Mouse (Mus musculus): ENCODE results near the gene Gtf2i.
A peak's percentile ranks its signal among the peaks of the same experiment; 100 is the strongest.
"Not testable (repeated sequence)": the region's sequence is repeated elsewhere in the genome, so short reads cannot be mapped to it uniquely, and the experiment has no call there.

The Gtf2i gene

GRCm38 (mm10) chr5:134314688-134315622, at the start of gene Gtf2i:
TSS of gene Gtf2i (minus strand) at chr5:134314760.
- DNase-seq, result peak; percentile 100

DNA sequence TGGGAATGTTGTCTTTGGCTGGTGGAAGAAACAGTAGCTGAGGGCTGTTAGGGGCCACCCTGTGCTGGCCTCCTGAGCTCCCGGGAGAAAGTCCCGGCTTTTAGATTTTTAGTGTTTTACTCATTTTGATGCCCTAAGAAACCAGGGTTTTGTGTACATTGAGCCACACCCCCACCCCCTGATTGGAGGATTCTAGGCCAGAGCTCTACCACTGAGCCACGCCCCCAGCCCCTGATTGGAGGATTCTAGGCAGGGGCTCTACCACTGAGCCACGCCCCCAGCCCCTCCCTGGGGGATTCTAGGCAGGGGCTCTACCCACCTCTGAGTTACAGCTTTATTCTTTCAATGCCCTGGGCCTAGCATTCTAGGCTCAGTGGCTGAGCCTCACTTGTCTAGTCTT, 44.5 kb upstream of the Gtf2i start:
- no peak for DNase-seq

DNA sequence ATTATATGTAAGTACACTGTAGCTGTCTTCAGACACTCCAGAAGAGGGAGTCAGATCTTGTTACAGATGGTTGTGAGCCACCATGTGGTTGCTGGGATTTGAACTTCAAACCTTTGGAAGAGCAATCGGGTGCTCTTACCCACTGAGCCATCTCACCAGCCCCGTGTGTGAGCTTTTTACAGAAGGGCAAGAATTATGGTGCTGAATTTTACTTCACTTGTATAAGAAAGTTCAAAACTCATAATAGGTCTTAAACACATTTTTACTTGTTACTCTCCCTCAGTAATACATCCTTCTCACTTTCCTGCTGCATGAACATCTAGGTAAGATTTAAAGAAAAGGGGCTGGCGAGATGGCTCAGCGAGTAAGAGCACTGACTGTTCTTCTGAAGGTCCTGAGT, 40.8 kb upstream of the Gtf2i start:
- DNase-seq, result not testable (repeated sequence)

DNA sequence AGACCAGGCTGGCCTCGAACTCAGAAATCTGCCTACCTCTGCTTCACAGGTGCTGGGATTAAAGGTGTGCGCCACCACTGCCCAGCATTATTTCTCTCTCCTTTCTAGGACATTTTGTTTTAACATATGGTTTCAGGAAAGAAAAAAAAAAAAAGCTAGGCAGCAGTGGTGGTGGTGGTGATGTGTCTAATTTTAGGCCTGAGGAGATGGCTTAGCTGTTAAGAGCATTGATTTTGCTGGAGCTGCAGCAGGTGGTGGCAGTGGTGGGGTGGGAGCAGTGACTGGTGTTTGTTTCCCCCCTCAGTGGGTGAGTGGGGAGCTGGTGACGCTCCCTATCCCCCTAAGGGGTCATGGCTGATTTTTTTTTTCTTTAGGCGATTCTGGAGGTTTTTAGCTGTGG, 38.6 kb upstream of the Gtf2i start:
- DNase-seq, result no peak

DNA sequence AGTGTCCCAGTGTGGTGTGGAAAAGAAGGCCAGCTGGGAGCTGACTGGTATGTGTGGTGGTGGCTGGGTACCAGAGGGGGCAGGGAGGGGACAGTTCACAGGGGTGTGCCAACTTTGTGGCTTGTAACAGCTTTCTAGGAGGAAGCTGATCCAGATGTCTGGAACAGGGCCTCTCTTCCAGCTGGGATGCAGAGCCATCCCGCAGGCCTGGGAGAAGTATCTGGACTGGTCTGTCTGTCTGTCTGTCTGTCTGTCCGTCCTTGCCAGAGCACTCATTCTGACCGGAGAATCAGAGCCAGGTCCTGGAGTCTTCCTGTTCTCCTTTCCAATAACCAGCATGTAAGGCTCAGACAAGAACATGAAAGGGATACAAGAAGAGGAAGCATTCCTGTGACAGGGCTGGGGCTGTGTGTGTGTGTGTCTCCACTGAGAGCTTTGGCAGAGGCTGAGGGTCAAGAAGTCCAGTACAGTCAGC, 38.0 kb upstream of the Gtf2i start:
- DNase-seq, result peak; percentile 96

- peak; percentile 96 for DNase-seq
Measured at GRCm38 (mm10) chr5:134350660-134351059, 36.1 kb upstream of the Gtf2i start.

DNA sequence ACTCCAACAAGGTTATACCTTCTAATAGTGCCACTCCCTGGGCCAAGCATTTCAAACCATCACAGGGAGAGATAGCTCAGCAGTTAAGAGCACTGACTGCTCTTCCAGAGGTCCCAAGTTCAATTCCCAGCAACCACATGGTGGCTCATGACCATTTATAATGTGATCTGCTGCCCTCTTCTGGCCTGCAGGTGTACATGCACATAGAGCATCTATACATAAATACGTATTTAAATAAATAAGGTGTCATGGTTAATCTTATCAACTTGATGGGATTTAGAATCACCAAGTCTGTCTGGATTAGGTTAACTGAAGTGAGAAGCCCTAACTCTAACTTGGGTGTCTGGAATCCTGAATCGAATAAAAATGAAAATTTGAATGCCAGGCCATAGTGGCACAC, 32.5 kb upstream of the Gtf2i start:
- no peak for DNase-seq

DNA sequence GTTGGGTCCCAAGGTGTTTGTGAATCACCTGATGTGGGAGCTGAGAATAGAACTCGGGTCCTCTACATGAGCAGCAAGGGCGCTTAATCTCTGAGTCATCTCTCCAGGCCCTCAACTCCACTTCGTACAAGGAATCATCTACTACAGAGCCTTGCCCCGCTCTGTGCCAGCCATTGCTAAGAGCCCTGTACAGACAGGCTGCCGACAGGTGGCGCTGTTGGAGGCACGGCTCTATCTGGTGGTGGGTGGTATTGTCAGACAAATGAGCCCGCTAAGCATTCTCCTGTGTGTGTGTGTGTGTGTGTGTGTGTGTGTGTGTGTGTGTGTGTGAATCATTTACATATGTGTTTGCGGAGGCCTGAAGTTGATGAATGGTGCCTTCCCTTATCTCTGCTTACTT, 30.9 kb upstream of the Gtf2i start:
- no peak for DNase-seq

GRCm38 (mm10) chr5:134344076-134344475, 29.5 kb upstream of the Gtf2i start:
- no peak for DNase-seq

- DNase-seq, result not testable (repeated sequence)
Measured at GRCm38 (mm10) chr5:134343530-134343929, 29.0 kb upstream of the Gtf2i start.

DNA sequence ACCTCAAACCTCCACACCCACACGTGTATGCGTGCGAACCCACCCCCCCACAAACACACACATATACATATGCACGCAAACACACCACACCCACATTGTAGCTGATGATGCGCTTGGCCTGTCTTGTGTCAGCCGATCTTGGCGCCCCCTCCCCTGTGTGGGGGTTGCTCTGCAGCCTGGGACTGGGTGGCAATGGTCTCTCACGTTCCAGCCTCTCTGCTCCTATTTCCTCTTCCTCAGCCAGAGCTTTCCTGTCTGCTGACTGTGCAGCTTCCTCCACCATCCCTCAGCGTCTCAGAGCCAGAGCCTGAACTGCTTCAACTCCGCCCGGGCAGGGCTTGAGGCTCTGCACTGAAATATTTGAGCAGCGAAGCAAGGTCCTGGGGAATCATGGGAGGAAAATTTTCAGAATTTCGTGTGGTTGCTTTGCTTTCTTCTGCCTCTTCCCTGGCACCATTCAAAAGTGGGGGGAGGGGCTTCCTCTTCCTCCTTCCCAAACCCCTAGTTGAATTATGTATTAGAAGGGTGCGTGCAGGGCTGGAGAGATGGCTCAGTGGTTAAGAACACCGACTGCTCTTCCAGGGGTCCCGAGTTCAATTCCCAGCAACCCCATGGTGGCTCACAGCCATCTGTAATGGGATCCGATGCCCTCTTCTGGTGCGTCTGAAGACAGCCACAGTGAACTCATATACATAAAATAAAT, 28.1 kb upstream of the Gtf2i start:
- DNase-seq, result peak; percentile 95

DNA sequence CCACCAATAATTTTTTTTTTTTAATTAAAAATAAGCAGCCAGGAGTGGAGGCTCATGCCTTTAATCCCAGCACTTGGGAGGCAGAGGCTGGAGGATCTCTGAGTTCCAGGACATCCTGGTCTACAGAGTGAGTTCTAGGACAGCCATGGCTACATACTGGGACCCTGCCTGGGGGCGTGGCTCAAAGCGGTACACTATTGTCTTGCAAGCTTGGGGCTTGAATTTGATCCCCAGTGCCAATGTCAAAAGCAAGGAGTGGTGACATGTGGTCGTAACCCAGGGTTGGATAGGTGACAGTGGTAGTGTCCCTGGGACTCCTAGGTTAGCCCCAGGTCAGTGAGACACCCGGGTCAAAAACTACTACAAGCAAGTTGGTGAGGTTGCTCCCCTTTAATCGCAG, 27.2 kb upstream of the Gtf2i start:
- DNase-seq, result no peak

DNA sequence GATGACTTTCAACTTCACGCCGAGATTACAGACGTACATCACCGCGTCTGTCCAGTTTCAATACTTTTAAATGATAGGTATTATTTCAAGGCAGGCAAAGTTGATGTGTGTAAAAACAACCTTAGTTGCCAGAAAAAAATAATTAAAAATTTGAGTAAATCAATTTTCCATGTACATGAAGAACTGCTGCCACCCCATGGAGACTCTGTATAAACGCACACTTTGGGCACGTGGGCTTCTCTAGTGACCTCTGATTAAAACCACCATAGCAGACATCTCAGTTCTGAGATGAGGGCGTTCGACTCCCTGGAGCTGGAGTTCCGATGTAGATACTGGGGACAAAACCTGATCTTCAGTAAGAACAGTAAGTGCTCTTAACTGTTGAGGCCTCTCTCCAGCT, 26.8 kb upstream of the Gtf2i start:
- no peak for DNase-seq

GRCm38 (mm10) chr5:134340101-134340522, 25.6 kb upstream of the Gtf2i start:
- no peak for DNase-seq

DNA sequence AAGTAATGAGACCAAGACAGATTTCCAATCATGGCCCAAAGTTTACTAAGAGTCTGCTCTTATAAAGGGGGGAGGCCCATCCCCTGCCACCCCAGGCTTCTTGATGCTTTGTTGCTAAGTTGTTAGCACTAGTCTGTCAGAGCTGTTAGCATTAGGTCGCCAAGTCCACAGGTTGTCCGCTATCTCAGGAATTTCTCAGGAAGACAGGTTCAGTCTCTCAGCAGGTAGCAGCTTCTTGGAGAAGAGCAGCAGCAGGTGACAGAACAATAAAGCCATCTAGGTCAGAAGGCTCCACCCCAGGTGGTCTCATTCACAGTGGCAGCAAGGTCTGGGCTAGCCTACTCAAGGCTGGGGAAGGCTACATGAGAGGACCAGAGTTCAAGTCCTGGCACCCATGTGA, 22.5 kb upstream of the Gtf2i start:
- DNase-seq, result not testable (repeated sequence)

GRCm38 (mm10) chr5:134332743-134333142, 18.2 kb upstream of the Gtf2i start:
- no peak for DNase-seq

- DNase-seq, result no peak
Measured at GRCm38 (mm10) chr5:134330082-134330481, 15.5 kb upstream of the Gtf2i start.

DNA sequence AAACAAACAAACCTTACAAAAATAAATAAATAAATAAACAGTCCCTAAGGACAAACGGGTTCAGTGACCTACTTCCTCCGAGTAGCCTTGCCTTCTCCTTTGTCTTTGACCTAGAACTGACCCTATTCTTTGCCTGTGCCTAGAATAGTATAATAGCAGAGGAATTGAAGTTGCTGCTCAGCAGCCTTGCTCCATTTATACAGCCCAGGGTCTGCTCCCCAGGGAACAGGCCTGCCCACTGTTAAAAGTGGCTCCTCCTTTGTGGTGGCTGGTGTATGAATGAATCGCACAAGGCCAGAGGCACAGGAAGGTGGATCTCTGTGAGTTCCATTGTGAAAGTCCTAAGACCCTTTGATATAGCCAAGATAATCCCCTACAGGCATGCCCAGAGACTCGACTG, 14.8 kb upstream of the Gtf2i start:
- DNase-seq, result no peak

- DNase-seq, result no peak
Measured at GRCm38 (mm10) chr5:134328482-134329001, 14.0 kb upstream of the Gtf2i start.

DNA sequence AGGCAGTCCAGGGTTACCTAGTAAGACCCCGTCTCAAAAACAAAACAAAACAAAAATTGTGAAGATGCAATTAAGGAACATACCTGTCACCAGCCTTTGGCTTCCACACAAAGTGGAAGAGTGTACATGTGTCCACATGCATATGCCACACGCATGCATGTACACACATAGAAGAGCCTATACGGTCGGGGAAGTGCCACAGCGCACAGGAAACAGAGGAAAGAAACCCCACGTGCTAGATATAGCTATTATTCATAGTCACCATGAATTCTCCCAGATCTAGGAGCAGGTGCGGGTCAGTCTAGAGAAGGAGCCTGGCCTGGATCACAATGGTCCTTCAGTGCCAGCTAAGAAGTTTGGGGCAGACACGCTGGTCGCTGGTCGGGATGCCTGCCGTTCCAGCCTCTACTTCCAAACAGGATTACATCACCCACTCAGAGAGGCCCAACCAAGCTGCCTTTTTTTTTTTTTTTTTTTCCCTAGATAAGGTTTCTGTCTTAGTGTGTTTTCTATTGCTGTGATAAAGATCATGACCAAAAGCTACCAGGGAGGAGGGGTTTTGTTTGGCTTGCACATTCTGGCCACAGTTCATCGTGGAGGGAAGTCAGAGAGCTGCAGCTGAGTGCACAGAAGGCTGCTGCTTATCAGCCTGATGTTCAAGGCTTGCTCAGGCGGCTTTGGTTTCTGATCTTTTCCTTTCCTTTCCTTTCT, 11.5 kb upstream of the Gtf2i start:
- DNase-seq, result no peak

DNA sequence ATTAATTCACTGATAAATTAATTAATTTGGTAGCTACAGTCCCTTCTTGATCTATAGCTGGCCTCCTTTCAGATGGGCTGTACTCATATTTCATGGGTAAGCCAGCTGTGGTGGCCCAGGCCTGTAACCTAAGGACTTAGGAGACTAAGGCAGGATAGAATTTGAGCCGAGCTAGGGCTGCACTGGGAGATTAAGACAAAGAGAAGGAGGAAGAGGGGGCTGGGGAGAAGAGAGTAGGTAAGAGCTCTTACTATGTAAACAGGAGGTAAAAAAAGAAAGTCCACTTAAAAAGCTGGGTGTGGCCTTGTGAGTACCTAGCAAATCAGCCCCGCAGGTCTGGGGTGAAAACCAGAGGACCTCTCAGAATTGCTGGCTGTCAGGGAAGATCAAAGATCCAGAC, 9.3 kb upstream of the Gtf2i start:
- DNase-seq, result no peak

DNA sequence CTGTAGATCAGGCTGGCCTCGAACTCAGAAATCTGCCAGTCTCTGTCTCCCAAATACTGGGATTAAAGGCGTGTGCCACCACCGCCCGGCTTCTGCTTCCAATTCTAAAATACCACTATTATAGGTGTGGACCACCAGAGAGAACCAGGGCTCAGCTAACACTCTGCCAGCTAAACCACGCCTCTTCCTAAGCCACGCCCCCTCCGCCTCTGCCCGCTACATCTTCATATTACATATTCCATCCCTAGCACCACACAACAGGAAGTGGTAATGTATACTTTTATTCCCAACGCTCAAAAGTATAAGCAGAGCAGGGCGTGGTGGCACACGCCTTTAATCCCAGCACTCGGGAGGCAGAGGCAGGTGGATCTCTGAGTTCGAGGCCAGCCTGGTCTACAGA, 8.8 kb upstream of the Gtf2i start:
- DNase-seq, result no peak

DNA sequence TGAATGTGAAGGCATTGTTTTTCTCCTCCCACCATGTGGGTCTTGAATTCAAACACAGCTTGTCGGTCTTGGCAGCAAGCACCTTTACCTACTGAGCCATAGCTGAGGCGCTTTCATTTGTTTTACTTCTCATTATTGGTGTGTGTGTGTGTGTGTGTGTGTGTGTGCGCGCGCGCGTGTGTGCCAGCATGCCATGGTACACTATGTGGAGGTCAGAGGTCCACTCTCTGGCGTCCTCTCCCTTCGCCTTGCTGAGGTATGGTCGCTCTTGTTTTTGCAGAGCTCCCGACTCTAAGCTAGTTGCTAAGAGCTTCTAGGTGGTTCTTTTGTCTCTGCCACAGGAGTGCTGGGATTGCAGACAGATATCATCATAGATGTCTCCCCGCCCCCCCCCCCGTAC, 7.8 kb upstream of the Gtf2i start:
- no peak for DNase-seq

All from heart, adult 11 months (tissue).